Mouse (Mus musculus) monocyte, adult 5-6 weeks (primary cell): ENCODE measurements around the gene Rpl29. TPM values are rescaled to one million over a fixed set of nuclear protein-coding genes. Genes with fewer than 3 reads are reported as not detected.

Source experiments
- ATAC-seq: fragments of 153-309, 156-312 bp; replicated peaks from 2 replicates; pipeline ENCODE4 v1.8.0; 2017; ENCODE audit warnings: mild to moderate bottlenecking; ENCODE audit not compliant: low TSS enrichment, insufficient number of reproducible peaks, severe bottlenecking, poor library complexity, low FRiP score
- total RNA-seq: library from RNA; stranded (forward); fragments of 200-1000, 200-491, 200-594 nt; gene quantifications from 3 replicates; pipeline ENCODE4 v1.2.3, GENCODE M21; 2017

The Rpl29 gene
- total RNA-seq, 1 experiment from 2014 or later = 563 TPM

DNA sequence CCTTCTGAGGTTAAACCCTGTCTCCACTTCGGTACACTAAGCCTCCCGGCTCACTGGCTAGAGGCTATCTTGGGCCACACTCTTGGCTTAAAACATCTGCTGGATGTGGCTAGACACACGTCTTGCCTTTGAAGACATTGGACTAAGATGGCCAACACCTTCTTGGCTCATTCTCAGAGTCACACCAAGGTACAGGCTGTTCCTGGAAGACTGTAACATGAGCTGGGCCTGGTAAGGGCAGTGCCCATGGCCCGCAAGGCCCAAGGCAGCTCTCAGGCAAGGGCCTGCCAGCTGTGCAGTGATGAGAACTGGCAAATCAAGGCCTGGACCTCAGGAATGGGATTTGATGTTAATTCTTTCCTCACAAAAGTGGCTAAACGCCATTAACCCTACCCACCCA, 15.6 kb upstream of the Rpl29 start:
- no peak for ATAC-seq

DNA sequence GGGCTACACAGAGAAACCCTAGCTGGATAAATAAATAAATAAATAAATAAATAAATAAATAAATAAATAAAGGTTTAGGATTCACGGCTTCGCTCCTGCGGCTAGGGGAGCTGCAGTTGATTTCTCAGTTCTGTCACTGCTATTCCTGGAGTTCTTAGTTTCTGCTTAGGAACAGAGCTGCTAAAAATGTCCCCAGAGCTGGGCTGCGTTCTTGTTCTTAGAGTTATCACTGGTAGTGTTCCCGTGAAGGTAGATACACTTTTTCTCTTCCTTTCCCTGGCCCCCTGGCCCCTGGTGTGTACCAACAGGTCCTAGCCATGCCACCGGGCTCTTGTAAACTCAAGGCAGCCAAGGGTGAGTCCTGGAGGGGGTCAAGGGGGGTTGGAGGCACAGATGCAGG, 12.4 kb upstream of the Rpl29 start:
- no peak for ATAC-seq

DNA sequence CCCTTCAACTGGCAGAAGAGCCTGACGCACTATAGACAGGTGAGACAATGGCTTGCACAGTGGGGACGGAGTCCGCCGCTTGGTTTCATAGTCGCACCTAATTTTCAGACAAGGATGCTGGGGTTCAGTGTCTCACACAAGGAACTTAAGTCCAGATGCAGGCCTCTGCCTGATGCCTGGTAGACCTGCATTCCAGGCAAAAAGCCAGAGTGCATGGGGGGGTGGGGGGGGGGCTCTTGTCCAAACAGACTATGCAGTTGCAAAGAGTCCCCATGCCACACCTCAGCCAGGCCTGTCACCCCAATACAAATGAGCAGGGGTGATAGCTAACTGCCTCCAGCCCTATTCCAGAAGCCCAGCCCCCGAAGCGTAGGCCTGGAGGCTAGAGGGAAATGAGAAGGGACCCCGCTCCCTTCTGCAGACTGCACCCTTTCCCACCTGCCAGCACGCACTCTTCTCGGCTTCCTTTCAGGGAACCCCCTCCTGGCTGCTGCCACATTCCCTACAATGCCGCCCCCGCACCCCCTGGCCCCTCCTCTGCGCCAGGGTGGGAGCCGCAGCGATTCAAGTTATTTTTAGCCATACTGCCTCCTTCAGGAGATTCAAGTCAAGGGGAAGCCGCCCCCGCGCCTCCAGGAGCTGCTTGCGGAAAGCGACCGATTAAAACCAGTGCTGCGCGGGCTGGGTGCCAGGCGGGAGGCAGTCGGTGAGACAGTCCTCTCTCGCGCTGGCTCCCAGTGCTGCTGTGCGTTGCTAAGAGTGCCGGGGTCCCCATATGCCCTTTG, 11.2 kb upstream of the Rpl29 start:
- ATAC-seq = no peak

DNA sequence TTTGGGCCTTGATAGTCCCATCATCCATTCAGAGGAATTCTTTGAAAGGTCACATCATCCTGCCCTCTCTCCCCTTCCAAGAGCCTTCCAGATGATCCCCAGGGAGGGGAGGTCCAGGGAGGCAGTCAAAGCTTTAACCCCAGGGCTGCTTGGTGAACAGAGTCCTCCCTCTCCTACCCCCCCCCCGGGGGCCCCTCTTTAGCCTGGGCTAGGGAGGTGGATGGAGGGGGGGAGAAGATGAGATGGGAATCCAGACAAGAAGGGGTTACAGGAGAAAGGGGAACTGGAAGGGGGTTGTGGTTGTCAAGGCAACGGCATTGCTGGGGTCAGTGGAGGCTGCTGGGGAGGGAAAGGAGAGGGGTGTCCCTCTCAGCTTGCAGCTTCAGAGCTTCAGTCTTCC, 8.6 kb upstream of the Rpl29 start:
- no peak for ATAC-seq

DNA sequence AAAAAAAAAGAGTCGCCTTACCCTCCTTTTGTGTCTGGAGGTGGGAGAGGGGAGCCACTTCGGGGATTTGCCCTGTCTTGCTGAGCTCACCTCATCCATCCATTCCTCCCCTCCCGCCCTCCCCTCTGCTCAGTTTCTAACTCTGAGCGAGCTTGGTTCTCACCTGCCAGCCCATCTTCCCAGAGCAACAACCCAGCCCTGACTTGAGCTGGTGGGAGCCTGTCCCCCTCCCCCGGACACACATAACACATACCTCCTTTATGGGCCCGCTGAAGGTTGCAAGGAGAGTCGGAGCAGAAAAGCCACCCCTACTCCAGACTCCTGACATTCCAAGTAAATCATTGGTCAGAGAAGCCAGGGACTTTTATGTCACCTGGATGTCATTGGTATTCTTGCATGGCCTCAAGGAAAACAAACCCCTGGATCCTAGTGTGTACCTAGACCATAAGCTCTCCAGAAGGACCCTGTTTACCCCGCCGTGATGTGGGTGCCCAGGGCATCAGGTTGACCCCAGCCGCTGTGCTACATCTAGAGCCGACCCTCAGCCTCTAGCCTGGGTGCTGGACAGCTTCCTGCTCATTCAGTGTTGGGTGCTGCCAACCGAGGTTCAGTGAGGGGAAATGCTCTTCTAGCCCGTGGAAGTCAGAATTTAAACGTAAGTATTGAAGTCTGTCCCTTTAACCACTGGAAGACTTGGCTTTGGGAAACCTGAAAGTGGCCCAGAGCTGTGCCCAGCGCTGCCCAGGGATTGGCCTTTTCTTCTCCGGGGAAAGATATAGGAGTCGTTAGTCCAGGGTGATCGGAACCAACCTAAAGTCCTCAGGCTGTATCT, 8.0 kb upstream of the Rpl29 start:
- ATAC-seq = no peak

DNA sequence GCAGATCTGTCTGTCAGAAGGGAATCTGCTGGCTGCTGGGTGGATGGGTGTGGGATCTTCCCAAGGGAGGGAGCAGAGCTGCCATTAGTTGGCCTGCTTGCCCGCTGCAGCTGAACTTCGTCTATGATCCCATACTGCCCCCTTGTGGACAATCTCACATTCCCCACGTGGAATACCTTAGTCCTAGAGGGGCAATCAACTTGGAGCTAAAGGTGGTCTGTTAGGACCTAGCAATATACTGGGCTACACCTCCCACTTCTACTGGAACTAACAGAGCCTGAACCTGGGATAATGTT, 7.4 kb upstream of the Rpl29 start:
- ATAC-seq = peak; percentile 64

DNA sequence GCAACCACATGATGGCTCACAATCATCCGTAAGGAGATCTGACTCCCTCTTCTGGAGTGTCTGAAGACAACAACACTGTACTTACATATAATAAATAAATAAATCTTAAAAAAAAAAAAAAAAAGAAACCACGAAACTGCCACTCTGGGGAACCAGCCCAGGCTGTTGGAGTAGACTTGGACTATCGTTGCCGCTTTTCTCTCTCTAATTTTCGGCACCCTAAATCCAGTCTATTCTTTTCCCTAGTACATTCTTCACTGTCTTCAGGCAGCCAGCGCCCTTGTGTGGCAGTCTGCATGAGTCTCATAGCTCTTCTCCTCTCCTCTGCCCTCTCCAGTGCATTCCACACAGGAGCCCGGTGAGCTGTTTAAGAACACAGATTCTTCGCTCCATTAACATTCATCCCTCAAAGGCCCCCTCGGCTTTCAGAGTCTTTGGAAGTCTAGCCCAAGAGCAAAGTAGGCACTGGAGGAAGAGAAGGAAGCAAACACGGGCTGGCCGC, 484 bp upstream of the Rpl29 start:
- 0 out of 2 replicates have a peak, but pooled peaks have one; percentile 8 for ATAC-seq

DNA sequence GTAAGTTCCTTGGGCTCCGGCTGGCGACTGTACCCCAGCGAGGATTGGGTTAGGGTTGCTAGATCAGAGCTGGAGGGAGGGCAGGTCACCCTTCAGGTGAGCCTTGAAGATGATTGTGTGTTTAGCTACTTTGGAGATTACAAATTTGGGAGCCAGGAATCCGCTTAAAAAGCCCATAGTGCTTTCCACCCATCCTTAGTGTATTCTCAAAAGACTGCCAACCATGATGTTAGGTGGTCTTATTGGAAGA, 686 bp downstream of the Rpl29 start:
- no peak for ATAC-seq

DNA sequence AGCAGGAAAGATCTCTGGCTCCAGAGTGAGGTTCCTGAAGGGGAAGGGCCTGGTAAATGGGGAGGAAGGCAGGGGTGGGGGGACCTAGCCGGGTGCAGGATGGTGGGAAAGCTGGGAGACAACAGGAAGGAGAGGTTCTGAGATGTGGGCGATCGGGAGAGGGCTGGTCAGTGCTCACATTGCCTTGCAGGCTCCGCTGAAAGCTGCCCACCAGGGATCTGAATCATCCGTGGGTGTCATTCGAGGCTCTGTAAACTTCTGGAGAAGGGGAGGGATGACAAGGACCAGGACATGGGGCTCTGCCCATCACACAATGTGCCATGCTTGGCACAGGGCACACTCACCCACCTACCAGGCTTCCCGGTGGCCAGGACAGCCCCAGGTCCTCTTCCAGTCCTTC, 4.1 kb downstream of the Rpl29 start:
- no peak for ATAC-seq

DNA sequence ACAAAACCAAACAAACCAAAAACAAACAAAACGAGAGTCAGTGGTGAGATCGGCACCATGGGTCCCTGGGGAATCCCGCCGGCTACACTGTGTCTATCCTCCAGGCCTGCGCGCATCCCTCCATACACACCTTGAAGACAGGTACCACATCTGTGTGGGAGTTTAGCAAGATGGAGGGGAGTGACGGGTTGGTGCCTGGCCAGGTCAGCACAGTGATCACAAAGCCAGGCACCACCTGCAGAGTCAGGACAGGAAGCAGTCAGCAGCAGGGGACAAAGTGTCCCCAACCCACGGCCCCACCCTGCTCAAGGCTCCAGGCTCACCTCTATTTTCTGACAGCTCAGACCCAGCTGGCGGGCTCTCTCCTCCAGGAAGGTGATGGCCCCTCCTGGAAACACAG, 7.3 kb downstream of the Rpl29 start:
- ATAC-seq = no peak

DNA sequence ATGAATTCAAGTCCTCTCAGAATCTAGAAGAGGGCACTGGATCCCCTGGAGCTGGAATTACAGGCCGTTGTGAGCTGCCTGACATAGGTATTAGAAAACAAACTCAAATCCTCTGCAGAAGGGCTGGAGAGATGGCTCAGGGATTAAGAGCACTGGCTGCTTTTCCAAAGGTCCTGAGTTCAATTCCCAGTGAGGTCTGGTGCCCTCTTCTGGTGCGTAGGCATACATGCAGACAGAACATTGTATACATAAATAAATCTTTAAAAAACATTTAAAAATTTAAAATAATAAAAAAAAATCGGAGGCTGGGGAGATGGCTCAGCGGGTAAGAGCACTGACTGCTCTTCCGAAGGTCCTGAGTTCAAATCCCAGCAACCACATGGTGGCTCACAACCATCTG, 13.4 kb downstream of the Rpl29 start:
- no peak for ATAC-seq

DNA sequence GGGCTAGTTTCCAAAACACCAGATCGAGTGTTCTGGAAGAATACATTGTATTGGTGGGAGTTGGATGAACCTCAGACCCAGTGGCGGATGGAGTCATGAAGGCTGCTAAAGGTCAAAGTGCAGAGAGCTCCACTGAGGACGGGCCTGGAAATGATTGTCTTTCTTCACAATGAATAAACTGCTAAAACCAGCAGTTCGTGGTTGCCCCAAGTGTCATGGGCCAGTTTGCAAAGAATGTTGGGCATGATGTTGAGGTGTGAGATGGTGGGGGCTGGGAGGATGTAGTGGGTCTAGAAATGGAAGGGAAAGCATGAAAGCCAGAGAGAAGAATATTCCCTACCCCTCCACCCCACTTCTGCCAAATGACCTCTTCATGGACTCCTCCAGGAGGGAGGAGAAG, 15.6 kb downstream of the Rpl29 start:
- ATAC-seq = no peak

DNA sequence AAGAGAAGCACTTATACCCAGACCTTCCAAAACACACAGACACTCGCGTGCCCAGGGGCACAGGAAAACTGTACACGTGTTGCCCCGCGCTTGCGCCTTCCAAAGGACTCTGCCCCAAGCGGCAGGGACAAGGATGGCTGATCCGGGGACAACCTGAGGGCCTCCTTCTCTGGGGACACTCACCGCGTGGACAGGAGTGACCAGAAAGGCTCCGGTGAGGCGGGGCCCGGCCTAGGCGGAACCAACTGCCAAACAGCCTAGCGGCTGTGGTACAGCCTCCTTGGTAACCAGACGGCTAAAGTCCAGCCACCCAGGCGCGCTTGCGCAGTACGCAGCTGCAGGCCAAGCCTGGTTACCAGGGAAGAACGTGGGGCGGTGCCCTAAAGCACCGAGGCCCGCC, 18.1 kb downstream of the Rpl29 start, which contains the start of the genes Abhd14b and Abhd14a:
Abhd14b (plus strand) TSS at position 112 of the 400 bp plus-strand sequence.
Abhd14a (minus strand) TSS at position 331 of the 400 bp plus-strand sequence.
- ATAC-seq = peak; percentile 75

DNA sequence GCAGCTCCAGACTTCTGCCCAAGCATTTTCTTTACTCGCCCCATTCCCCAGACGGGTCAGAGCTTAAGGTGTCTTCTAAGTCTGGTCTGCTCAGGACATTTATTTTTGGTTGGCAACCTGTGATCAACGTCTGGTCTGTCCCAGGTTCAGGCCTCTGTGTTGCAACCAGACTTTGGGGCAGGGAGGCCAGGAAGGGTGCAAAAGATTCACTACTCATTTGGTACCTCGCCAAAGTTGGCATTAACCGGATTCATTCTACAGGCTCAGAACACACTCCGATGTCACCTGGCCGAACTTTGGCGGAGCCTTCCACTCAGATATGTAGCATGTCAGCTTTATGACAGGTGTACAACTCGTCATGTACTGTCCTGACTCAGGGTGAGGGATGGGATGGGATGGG, 18.7 kb downstream of the Rpl29 start:
- no peak for ATAC-seq

DNA sequence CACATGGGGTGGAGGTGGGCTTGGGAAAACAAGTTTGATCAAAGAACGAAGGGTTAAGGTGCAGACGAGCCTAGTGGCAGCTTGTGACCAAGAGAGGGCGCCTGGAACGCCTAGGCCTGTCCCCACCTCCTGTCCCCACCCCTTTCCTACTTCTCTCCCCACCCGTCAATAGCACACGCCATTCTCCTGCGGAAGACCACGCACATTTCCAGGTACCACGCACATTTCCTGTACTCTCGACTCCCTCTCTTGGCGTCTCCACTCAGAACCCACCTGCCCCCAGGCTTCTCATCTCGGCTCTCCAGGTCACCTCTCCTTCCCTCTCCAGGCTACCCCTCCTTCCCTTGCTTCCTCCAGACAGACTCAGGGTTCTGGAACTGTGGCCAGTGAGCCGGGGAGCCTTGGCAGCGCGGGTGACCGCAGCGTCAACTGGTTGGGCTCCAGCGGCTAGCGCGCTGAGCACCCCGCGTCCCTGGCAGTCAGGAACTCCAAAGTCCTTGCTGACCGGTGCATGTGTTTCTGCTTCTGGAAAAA, 19.3 kb downstream of the Rpl29 start:
- peak; percentile 64 for ATAC-seq

DNA sequence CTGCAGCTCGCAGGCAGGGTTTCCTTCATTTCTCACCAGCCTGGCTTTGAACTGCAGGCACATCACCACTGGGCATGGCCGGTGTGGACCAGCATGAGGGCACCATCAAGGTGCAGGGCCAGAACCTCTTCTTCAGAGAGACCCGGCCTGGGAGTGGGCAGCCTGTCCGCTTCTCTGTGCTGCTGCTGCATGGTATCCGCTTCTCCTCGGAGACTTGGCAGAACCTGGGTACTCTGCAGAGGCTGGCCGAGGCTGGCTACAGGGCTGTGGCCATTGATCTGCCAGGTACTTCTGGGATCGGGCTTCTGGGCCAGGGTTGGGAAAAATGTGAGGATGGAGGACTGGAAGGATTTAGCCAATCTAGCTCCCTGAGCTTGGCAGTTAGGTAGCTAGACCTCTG, 20.7 kb downstream of the Rpl29 start:
- no peak for ATAC-seq

DNA sequence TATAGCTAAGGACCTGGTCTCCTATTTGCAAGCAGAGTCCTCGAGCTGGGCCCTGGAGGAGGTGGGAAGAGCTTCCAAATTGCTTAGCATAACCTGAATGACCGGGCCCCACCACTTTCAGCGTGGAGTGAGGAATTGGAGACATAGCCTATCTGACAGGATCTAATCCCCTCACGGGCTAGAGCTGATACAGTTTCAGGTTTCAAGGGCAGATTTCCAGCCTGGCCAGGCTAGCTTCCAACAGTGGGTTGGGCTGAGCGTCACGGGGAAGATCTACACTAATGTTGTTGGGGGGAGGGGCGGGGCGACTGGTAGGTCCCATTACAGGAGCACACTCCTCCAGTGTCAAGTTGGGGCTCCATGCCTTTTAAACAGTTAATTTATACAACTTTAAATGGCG, 21.4 kb downstream of the Rpl29 start:
- ATAC-seq = no peak

DNA sequence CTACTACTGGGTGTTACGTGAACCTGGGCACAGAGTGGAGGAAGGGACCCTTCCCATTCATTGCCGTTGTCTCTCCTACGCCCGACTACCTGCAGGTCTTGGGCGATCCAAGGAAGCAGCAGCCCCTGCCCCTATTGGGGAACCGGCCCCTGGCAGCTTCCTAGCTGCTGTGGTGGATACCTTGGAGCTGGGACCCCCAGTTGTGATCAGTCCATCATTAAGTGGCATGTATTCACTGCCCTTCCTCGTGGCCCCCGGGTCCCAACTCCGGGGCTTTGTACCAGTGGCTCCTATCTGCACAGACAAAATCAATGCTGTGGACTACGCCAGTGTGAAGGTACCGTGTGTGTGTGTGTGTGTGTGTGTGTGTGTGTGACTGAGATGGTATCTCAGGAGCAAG, 22.0 kb downstream of the Rpl29 start:
- no peak for ATAC-seq

DNA sequence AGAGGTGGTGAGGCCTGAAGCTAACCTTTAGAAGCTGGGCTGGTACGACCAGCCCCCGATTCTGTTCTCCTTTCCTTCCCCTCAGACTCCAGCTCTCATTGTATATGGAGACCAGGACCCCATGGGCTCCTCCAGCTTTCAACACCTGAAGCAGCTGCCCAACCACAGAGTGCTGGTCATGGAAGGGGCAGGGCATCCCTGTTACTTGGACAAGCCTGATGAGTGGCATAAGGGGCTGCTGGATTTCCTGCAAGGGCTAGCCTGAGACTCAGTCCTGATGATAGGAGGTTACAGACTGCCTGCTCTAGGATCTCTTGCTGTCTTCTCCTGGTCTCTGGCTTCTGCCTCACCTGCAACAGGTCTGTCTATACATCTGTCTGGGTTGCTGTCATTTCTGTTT, 22.6 kb downstream of the Rpl29 start:
- no peak for ATAC-seq

DNA sequence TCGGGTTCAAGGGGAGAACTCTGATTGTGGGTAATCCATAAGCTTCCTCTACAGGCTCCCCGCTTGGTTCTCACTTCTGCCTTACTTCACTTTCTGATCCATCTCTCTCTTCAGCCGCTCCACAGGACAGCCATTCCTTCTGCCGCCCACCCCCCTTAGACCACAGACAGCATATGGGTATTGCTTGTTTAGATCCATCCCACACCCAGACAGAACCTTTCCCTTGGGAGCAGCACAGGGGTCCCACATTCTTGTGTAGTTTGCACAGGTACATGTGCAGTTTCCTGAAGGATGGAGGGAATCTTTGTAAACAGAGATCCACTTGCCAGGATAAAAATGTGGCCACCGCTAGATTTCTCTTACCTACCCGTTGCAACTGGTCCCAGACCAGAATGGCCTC, 23.1 kb downstream of the Rpl29 start:
- ATAC-seq = no peak
